Mouse (Mus musculus): Measurements from ENCODE around the gene Nav2.
A peak's percentile ranks its signal among the peaks of the same experiment; 100 is the strongest.

The Nav2 gene

GRCm38 (mm10) chr7:49448580-49448979, 540.1 kb downstream of the Nav2 start:
- DNase-seq (ENCODE audit: low spot score) = no peak

DNA sequence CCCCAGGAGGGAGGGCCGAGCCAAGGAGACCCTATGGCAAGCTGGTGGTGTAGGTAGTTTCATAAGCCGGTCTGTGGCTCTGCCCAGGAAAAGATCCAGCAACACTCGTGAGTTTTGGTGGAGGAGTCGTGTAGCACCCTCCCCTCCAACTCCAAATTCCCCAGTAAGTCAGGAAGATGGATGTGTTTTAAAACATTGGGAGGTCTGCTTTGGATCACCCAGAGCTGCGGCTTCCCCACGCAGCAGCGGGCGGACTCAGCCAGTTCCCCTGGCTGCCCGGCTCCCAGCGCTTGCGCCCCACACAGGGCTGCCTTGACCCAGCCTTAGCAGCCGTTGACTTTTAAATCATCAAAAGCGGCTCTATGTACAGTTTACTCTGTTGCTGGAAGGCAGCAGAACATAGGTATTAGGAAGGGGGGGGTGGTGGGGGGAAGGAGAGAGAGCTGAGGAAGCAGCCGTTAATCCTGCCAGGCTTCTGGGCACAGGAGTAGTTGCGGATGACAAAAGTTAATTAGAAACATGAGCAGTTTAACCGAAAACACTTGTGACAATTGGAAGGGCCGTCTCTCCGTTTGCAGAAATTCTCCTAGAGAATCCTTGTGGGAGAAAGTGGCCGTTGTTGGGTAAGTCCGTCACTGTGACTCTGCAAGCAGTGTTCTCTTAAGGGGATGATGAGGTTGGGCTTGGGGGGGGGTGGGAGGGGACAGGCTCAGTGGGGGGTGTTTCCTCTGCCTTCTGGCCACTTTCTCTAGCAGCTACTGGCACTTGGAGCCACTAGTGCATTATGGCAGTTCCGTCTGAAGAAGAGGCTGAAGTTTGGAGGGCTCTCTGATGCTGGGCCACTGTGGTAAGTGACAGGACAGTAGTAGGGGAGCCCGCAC, 542.0 kb downstream of the Nav2 start:
- DNase-seq (ENCODE audit: low spot score) = no peak

DNA sequence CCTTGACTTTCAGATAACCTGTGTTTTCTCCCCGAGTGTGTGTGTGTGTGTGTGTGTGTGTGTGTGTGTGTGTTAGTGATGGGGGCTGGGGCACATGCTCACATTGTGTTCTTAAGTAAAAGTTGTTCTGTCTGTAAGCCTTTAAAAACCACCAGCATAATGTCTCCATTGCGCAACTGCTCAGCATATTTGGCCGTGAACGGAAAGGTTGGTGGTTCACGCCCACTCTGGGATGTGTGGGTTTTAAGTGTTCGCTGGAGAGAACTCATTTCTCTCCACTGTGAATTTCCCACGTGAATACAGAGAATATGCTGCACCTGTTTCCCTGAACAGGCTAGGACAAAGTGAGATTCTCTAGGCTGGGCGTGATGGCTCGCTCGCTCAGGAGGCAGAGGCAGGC, 542.7 kb downstream of the Nav2 start:
- peak; percentile 45 for DNase-seq (ENCODE audit: low spot score)

DNA sequence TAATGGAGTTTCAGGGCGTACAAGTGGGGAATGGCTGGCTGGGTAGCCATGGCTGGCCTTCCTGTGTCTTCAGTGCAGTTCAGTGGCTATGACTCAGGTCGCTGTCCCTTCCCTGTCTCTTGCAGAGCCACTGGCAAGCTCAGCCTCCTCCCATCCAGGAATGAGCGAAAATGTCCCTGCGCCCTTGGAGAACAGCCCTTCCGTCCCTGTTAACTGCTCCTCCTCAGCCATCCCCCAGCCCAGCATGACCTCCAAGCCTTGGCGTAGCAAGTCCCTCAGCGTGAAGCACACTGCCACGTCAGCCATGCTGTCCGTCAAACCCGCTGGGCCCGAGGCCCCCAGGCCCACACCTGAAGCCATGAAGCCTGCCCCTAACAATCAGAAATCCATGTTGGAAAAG, 543.8 kb downstream of the Nav2 start:
- DNase-seq (ENCODE audit: low spot score) = no peak

GRCm38 (mm10) chr7:49454601-49455000, 546.1 kb downstream of the Nav2 start:
- no peak for DNase-seq (ENCODE audit: low spot score)

GRCm38 (mm10) chr7:49456148-49456547, 547.6 kb downstream of the Nav2 start:
- DNase-seq (ENCODE audit: low spot score) = peak; percentile 59

DNA sequence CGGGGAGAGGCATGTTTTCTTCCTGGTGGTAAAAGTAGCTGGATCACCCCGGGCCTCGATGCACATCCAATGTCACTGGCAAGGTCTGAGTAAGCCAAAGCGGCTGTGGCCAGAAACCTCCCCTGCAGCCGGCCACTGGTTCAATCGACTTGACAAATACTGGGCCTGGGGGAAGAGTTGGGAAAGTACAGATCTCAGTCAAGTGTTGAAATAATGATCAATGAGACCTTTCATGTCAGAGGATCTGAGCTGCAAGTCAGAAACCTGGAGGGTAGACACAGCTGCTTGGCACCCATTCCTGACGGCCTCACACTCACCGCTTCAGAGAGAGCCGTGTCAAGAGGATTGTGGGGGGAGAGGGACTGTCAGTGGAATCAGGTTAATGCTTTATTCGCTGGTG, 548.9 kb downstream of the Nav2 start:
- DNase-seq (ENCODE audit: low spot score) = no peak

- DNase-seq (ENCODE audit: low spot score) = no peak
These were observed 549.4 kb downstream of the Nav2 start for GRCm38 (mm10) chr7:49457890-49458289.

- no peak for DNase-seq (ENCODE audit: low spot score)
These were observed 553.9 kb downstream of the Nav2 start for GRCm38 (mm10) chr7:49462328-49462811.

GRCm38 (mm10) chr7:49467861-49468260, 559.3 kb downstream of the Nav2 start:
- DNase-seq (ENCODE audit: low spot score) = peak; percentile 48

DNA sequence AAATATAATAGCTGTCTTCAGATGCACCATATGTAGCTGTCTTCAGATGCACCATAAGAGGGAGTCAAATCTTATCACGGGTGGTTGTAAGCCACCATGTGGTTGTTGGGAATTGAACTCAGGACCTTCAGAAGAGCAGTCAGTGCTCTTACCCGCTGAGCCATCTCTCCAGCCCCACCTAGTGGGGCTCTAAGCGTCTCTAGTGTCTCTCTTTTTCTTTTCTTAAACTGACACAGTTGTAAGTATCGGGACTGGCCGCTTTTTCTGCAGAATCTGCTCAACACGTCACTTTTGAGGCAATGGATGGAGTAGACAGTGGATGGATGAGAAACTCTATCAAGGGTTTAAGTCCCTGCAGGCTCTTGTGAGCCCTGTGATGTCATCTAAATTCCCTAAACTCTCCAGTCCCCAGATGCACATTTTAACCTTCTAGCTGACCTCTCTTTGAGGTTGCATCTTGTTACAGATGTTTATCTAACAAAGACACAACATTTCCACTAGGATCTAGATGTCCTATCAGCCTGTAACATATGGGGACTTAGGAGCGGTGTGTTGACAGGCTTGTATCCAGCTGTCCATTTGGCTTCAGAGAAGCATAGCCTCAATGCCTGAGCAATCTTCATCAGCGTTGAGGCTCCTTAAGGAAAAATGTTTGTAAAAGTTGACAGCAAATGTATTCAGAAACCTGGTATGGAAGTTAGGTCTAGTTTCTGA, 560.1 kb downstream of the Nav2 start:
- no peak for DNase-seq (ENCODE audit: low spot score)

- peak; percentile 57 for DNase-seq (ENCODE audit: low spot score)
These were observed 562.8 kb downstream of the Nav2 start for GRCm38 (mm10) chr7:49471278-49471677.

- no peak for DNase-seq (ENCODE audit: low spot score)
These were observed 566.8 kb downstream of the Nav2 start for GRCm38 (mm10) chr7:49475282-49475681.

DNA sequence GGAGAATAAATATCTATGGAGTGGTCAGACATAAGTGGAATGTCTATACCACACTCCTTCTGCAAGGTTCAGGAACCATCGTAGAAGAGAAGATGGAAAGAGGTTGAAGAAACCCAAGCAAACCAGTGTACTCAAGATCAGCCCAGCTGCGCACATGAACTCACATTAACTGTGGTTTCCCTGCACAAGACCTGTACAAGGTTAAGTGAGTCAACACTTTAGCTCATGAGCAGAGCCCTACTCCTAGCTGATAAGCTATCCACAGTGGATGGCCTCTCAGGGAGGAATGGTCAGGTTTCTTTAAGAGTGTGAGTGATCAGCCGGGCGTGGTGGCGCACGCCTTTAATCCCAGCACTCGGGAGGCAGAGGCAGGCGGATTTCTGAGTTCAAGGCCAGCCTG, 567.6 kb downstream of the Nav2 start:
- no peak for DNase-seq (ENCODE audit: low spot score)

GRCm38 (mm10) chr7:49476666-49477065, 568.1 kb downstream of the Nav2 start:
- peak; percentile 50 for DNase-seq (ENCODE audit: low spot score)

DNA sequence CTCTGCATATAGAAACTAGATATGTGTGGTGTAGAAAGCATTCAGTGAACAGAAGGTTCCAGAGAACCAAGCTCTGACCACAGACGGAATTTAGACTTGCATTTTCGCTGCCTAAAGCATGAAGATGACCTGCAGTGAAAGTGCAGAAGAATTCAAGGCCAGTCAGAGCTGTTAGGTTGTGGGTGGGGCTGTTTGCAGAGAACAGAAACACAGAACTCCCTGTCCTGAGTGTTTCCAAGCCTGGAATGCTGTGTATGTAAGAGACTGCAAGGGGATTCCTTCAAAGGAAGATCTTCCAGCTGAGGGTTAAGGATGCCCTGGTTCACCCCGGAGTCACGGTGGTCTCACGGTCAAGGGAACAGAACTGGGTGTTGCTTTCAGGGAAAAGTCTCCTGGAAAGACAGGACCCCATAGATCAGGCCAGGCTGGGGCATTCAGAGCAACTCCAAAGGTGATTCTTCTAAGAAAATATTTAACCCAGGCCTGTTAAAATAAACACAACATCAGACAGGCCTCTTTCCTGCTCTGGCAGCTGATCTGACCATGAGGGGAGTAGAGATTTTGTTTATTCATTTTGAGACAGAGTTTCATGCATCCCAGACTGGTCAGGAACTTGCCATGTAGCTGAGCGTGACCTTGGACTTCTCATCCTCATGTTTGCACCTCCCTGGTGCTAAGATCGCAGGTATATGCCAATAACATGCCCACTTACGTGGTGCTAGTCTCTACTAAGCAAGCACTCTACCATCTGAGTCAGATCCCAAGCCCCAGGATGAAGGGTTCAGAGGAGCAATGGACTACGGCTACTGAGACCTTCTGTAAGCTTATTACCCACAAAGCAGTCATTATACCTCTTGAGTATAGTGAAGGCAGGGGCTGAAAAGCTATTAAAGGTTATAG, 568.8 kb downstream of the Nav2 start:
- no peak for DNase-seq (ENCODE audit: low spot score)

- no peak for DNase-seq (ENCODE audit: low spot score)
These were observed 569.4 kb downstream of the Nav2 start for GRCm38 (mm10) chr7:49477976-49478349.

GRCm38 (mm10) chr7:49478886-49479285, 570.4 kb downstream of the Nav2 start:
- DNase-seq (ENCODE audit: low spot score) = no peak

GRCm38 (mm10) chr7:49480962-49481361, 572.4 kb downstream of the Nav2 start:
- no peak for DNase-seq (ENCODE audit: low spot score)

- peak; percentile 31 for DNase-seq (ENCODE audit: low spot score)
These were observed 575.7 kb downstream of the Nav2 start for GRCm38 (mm10) chr7:49484036-49484744.

DNA sequence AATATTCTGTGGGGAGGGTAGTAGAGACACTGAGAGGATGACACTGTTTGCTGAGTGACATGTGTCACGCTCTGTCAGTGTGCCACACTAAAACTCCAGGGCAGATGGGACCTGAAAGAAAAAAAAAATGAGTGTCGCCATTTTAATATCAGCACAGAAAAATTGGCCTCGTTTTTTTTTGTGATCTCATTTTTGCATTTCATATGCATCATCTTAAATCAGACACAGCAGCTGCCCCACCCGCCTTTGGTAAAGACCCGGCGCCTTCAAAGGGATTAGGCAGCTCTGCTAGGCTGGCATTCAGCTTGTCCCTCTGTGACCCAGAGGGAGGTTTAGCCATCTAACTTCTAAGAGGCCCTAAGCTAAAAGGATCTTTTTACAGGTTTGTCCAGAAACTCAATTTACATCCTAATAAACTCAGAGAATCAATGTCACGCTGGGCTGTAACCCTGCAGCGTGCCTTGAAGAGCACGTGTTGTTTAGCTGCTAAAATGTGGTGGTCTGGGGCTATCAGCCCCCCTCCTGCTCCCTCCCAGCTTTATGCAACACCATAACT, 576.9 kb downstream of the Nav2 start:
- DNase-seq (ENCODE audit: low spot score) = no peak

Measured in layer of hippocampus, adult 11-12 months (tissue).